Mouse (Mus musculus) embryonic facial prominence, embryonic 10.5 days (tissue): ENCODE measurements at regions not wholly inside any gene's neighbourhood (a gene's known extent, or its start where the extent isn't known, plus 50 kb on each side); places are given as distances from the start of the nearest gene placed in this dataset.

Experiments
- DNase-seq: peaks from one replicate; pipeline ENCODE4 v3.0.0-alpha.2; 2017; ENCODE audit warnings: low spot score
- H3K27ac ChIP-seq: fragments of 300-500 bp; sonication (generic); replicated peaks from 2 replicates; pipeline ENCODE4 v1.5.1; 2016; ENCODE audit warnings: mild to moderate bottlenecking
- H3K27me3 ChIP-seq: fragments of 300-500 bp; sonication (generic); replicated peaks from 2 replicates; pipeline ENCODE4 v1.6.1; 2016; ENCODE audit warnings: low read depth, mild to moderate bottlenecking; ENCODE audit not compliant: poor library complexity, severe bottlenecking
- H3K36me3 ChIP-seq: fragments of 300-500 bp; sonication (generic); replicated peaks from 2 replicates; pipeline ENCODE4 v1.6.1; 2016; ENCODE audit warnings: mild to moderate bottlenecking, moderate library complexity
- H3K4me1 ChIP-seq: fragments of 300-500 bp; sonication (generic); 2 replicates; pipeline ENCODE4 v1.6.1; 2016
- H3K4me3 ChIP-seq: fragments of 300-500 bp; sonication (generic); 2 replicates; pipeline ENCODE4 v1.5.1; 2016; ENCODE audit warnings: mild to moderate bottlenecking, moderate library complexity
- H3K9me3 ChIP-seq: fragments of 300-500 bp; sonication (generic); 2 replicates; pipeline ENCODE4 v1.6.1; 2016; ENCODE audit warnings: mild to moderate bottlenecking
- WGBS: fragments of 180-500 bp; shearing (Covaris S2); methylation state at CpG from one replicate; pipeline ENCODE4 v1.1.7; 2016; 5-methylcytosine and 5-hydroxymethylcytosine counted together

GRCm38 (mm10) chr6:103927094-103927493 lies 416.7 kb downstream of the Chl1 start:
- no peak for DNase-seq
- 84% methylated on average over 3 of the region's 3 CpGs for WGBS
- no peaks in the 10 kb centered on the region for H3K36me3 ChIP-seq
- no peaks in the 10 kb centered on the region for H3K9me3 ChIP-seq
- H3K27me3 ChIP-seq: no peaks in the 10 kb centered on the region
- no peak overlapping the region for H3K4me3 ChIP-seq
- no peaks in the 10 kb centered on the region for H3K4me1 ChIP-seq
- no peak overlapping the region for H3K27ac ChIP-seq

GRCm38 (mm10) chr6:103940345-103940744 lies 430.0 kb downstream of the Chl1 start:
- WGBS: 89% methylated on average over 5 of the region's 5 CpGs
- H3K4me1 ChIP-seq: no peaks in the 10 kb centered on the region
- DNase-seq: no peak

GRCm38 (mm10) chr6:103944361-103944760 lies 434.0 kb downstream of the Chl1 start:
- Histone ChIP-seq H3K4me3 (no peak overlapping the region), H3K9me3 (no peaks in the 10 kb centered on the region), H3K4me1 (no peaks in the 10 kb centered on the region), H3K27ac (no peak overlapping the region), H3K36me3 (no peaks in the 10 kb centered on the region), H3K27me3 (no peaks in the 10 kb centered on the region)
- no peak for DNase-seq
- WGBS: 71% methylated on average over 2 of the region's 2 CpGs

More at GRCm38 (mm10) chr6:103940345-103940744, 430.0 kb downstream of the Chl1 start:
- Histone ChIP-seq H3K4me3 (no peak overlapping the region), H3K9me3 (no peaks in the 10 kb centered on the region), H3K27me3 (no peaks in the 10 kb centered on the region), H3K36me3 (no peaks in the 10 kb centered on the region), H3K27ac (no peak overlapping the region)

- H3K36me3 ChIP-seq: no peaks in the 10 kb centered on the region
- no peak for DNase-seq
- H3K9me3 ChIP-seq: no peaks in the 10 kb centered on the region
- 82% methylated on average over 3 of the region's 3 CpGs for WGBS
- no peak overlapping the region for H3K27ac ChIP-seq
- H3K4me3 ChIP-seq: no peak overlapping the region
- no peaks in the 10 kb centered on the region for H3K27me3 ChIP-seq
- no peaks in the 10 kb centered on the region for H3K4me1 ChIP-seq
These were observed 437.1 kb downstream of the Chl1 start for GRCm38 (mm10) chr6:103947474-103947873.

GRCm38 (mm10) chr6:103953134-103953771 lies 442.9 kb downstream of the Chl1 start:
- Histone ChIP-seq H3K4me1 (no peaks in the 10 kb centered on the region), H3K27me3 (no peaks in the 10 kb centered on the region), H3K27ac (no peak overlapping the region), H3K9me3 (no peaks in the 10 kb centered on the region), H3K36me3 (no peaks in the 10 kb centered on the region), H3K4me3 (no peak overlapping the region)
- WGBS: 83% methylated on average over 1 of the region's 1 CpGs
- DNase-seq: no peak

GRCm38 (mm10) chr6:103959002-103959401 lies 448.6 kb downstream of the Chl1 start:
- H3K4me3 ChIP-seq: no peak overlapping the region

GRCm38 (mm10) chr6:103967811-103968420 lies 457.5 kb downstream of the Chl1 start:
- no peaks in the 10 kb centered on the region for H3K27me3 ChIP-seq
- H3K4me3 ChIP-seq: no peak overlapping the region
- H3K27ac ChIP-seq: no peak overlapping the region
- no peaks in the 10 kb centered on the region for H3K36me3 ChIP-seq
- H3K4me1 ChIP-seq: no peaks in the 10 kb centered on the region
- DNase-seq: no peak
- H3K9me3 ChIP-seq: no peaks in the 10 kb centered on the region
- 94% methylated on average over 1 of the region's 1 CpGs for WGBS

More at GRCm38 (mm10) chr6:103959002-103959401, 448.6 kb downstream of the Chl1 start:
- Histone ChIP-seq H3K27me3 (no peaks in the 10 kb centered on the region), H3K36me3 (no peaks in the 10 kb centered on the region), H3K27ac (no peak overlapping the region), H3K9me3 (no peaks in the 10 kb centered on the region), H3K4me1 (no peaks in the 10 kb centered on the region)
- WGBS: 91% methylated on average over 2 of the region's 2 CpGs
- DNase-seq: no peak

- Histone ChIP-seq H3K4me3 (no peak overlapping the region), H3K9me3 (no peaks in the 10 kb centered on the region), H3K27ac (no peak overlapping the region), H3K27me3 (no peaks in the 10 kb centered on the region), H3K4me1 (no peaks in the 10 kb centered on the region), H3K36me3 (no peaks in the 10 kb centered on the region)
- no peak for DNase-seq
- 87% methylated on average over 1 of the region's 1 CpGs for WGBS
These were observed 488.8 kb downstream of the Chl1 start for GRCm38 (mm10) chr6:103999186-103999585.

- Histone ChIP-seq H3K27me3 (no peaks in the 10 kb centered on the region), H3K4me3 (no peak overlapping the region), H3K27ac (no peak overlapping the region), H3K4me1 (no peaks in the 10 kb centered on the region), H3K36me3 (no peaks in the 10 kb centered on the region), H3K9me3 (no peaks in the 10 kb centered on the region)
- WGBS: 12% methylated on average over 9 of the region's 9 CpGs
- DNase-seq: peak; percentile 72
These were observed 464.0 kb upstream of the Cntn6 start for GRCm38 (mm10) chr6:104028439-104029091.

- H3K4me3 ChIP-seq: no peak overlapping the region
- no peaks in the 10 kb centered on the region for H3K4me1 ChIP-seq
- H3K9me3 ChIP-seq: no peaks in the 10 kb centered on the region
- H3K27me3 ChIP-seq: no peaks in the 10 kb centered on the region
- no peaks in the 10 kb centered on the region for H3K36me3 ChIP-seq
- H3K27ac ChIP-seq: no peak overlapping the region
- no peak for DNase-seq
These were observed 453.7 kb upstream of the Cntn6 start for GRCm38 (mm10) chr6:104038853-104039252.

GRCm38 (mm10) chr6:104040450-104040849 lies 452.1 kb upstream of the Cntn6 start:
- DNase-seq: no peak
- no peaks in the 10 kb centered on the region for H3K9me3 ChIP-seq
- H3K36me3 ChIP-seq: no peaks in the 10 kb centered on the region
- H3K4me1 ChIP-seq: no peaks in the 10 kb centered on the region
- 89% methylated on average over 2 of the region's 2 CpGs for WGBS
- H3K27me3 ChIP-seq: no peaks in the 10 kb centered on the region
- H3K4me3 ChIP-seq: no peak overlapping the region
- H3K27ac ChIP-seq: no peak overlapping the region

- WGBS: 90% methylated on average over 1 of the region's 1 CpGs
- H3K36me3 ChIP-seq: no peaks in the 10 kb centered on the region
- H3K9me3 ChIP-seq: no peaks in the 10 kb centered on the region
- H3K27ac ChIP-seq: no peak overlapping the region
- no peak overlapping the region for H3K4me3 ChIP-seq
- H3K27me3 ChIP-seq: no peaks in the 10 kb centered on the region
- no peak for DNase-seq
- no peaks in the 10 kb centered on the region for H3K4me1 ChIP-seq
These were observed 436.6 kb upstream of the Cntn6 start for GRCm38 (mm10) chr6:104055996-104056395.

GRCm38 (mm10) chr6:104061692-104062263 lies 430.8 kb upstream of the Cntn6 start:
- Histone ChIP-seq H3K4me1 (no peaks in the 10 kb centered on the region), H3K9me3 (no peaks in the 10 kb centered on the region), H3K27me3 (no peaks in the 10 kb centered on the region), H3K27ac (no peak overlapping the region), H3K4me3 (no peak overlapping the region), H3K36me3 (no peaks in the 10 kb centered on the region)
- DNase-seq: no peak
